Mouse (Mus musculus) frontal cortex, postnatal 10 days (tissue): ENCODE measurements around the gene Clip1.
"Not testable (repeated sequence)": the region's sequence is repeated elsewhere in the genome, so short reads cannot be mapped to it uniquely, and the experiment has no call there.

ENCODE experiments used
- DNase-seq, 2 experiments: peaks; one replicate each; pipeline ENCODE4 v3.0.0; 2022; ENCODE audit warnings: low spot score in 2 of 2, mixed read lengths in 1 of 2

The Clip1 gene

DNA sequence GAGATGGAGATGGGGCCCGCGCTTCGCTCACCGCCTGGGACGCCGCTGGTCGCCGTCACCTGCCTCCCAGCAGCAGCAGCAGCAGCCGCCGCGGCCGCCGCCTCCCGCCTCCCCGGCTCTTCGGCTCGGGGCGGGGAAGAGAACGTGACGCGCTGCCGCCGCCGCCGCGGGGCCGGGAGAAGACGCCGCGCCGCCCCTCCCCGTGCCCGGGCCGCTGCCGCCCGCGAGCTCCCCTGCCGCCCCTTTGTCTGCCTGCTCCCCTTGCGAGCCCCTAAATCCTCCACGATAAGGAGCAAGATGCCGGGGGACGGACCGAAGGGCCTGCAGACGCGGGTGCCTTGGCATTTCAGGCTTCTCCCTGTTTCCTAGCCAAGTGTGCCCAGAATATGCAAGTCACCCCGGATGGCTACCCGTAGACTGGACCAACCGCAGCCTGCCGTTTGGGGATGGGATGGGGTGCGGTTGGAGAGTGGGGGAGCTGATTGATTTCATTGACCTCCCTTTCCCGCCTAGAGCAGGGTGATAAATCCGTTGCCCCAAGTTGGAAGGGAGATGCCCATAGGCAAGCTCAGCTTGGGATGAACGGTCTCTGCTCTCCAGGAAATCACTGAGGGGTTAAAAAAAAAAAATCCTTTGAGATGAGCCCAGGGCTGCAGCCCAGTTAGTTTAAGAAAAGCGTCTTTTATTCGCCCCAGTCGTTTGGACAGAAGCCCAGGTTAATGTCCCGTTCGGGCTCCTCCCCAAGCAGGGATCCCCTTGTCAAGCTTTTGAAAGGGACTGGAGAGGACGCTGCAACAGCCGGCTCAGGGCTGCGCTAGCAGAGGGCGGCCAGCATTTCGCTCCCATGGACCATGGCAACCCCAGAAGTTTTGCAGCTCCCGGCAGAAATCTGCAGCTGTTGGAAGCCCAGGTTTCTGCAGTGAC, at the start of gene Clip1:
Gene Clip1, minus strand, starts transcription at position 398 of the 924 bp plus-strand sequence.
- DNase-seq, result peak; percentile 40 to 65

DNA sequence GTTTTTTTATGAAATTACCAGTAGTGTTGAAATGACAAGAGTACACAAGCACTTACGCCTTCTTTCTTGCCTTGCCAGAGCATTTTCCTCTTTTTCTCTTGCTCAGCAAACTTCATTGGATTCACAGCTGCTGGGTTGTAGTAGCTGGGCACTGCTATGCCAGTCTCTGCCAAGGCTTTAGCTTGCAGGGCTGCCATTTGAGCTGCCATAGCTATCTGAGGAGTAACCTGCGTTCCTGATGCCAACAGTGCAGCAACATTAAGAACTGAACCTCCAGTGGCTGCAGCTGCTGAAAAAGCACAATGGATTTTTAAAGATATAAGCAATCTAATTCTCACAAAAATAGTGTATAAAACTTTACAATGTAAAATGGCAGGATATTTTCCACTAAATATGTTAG, 46.6 kb upstream of the Clip1 start:
- no peak for DNase-seq

- not testable (repeated sequence) for DNase-seq
Observed at GRCm38 (mm10) chr5:123723816-123724215, 39.4 kb upstream of the Clip1 start.

DNA sequence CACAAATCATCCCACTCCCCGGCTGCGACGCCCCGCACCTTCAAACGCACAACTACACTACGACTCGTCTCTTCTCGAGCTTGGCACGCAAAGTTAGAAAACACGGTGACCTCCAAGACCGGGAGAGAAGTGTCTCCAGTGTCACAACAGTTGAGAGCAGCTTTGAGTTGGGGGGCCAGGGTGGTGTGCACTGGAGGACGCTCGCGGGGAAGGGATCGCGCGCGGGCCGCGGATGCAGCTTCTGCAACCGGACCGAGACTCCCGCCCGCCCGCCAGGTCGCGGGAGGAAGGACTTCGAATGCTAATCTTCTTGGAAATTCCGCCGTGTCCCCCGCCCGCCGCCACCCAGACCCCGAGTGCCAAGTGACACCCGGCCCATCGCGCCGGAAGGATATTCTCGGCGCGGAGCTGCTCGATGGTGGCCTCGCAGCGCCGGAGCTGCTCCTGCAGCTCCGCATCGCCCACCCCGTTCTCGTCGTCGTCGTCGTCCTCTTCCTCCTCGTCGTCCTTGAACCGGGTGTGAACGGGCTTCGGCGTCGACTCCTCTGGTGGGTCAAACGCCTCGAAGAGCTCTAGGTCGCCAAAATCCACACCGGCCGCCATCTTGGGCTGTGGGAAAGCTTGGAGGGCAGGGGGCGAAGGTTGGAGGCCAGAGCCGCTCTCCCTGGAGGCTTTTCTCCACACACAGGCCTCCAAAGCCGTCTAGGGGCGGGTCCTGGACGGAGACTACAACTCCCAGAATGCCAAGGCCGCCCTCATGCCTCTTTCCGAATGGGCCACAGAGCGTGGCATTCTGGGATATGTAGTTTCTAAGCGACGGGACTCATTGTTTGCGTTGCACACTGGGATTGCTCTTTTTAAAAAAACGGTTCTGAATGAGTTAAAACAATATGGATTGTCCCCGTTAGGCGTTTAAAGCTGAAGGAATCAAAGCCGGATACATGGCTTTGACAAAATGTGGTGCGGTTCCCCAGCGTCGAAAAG, 36.2 kb upstream of the Clip1 start, which contains the start of gene Zcchc8:
Gene Zcchc8, minus strand, starts transcription at position 773 of the 984 bp plus-strand sequence.
- peak; percentile 95 for DNase-seq

DNA sequence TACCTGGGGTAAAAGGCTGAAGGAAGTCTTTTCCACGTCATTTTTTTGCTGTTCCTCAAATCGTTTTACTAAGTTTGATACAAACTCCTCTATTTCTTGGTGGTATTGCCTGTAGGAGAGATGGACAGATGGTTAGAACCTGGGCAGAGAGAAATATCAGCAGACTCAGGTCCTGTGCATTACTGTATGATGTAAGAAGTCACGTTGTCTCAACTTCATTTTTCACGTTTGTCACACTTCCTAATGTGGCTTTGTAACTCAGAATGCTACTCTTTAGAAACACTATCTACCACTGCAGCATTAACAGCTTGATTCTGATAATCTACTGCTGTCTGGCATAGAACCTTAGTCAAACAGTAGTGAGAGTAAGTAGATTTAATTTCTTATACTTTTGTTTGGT, 30.2 kb upstream of the Clip1 start:
- DNase-seq, result no peak

DNA sequence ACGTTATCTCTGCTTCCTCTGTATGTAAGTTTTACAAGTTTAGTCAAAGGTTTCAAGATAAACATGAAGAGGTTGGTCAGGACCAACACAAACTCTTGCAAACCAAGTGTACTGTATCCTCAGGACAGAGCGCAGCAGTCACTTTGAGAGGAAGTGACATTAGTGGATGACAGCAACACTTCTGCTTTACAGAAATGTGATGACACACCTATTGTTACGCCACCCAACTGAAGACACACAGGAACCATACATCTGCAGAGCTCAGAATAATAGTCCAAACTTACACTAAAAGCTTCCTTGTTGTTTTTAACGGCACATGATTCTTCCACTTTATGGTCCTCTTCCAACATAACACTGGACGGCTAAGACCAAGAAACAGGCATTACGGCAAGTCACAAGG, 29.4 kb upstream of the Clip1 start:
- no peak for DNase-seq

DNA sequence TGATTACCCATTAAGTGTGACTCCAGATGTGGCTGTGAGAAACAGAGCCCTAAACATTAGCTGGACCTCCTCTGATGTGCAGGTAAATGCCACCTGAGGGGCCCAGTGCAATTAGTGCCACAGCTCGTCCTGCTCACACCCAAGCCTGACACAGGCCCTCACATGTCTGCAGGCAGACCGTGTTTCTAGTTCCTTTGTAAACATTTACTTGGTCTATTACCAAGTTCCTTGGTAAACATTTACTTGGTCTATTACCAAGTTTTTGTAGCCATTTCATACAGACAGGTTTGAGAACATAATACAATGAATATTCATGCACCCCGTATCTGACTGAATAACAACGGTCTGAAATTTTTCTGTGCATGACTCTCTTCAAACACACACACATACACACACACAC, 25.2 kb upstream of the Clip1 start:
- DNase-seq, result no peak

DNA sequence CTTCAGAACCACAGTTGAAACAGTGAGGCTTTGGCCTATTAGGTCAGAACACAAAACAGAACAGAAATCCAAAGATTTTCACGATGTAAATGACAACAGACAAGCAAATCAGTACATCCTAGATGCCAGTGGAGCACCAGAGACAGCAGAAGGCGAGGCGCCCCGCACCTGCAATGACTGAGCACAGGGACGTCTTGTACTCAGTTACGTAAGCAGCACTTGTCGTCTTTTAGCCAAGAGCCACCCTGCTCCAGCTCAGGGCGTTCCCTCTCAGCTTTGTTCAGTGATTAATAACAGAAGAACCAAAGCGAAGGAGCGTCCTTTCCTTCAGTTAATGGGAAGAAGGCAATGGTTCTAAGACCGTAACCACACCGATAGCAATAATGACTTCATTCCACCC, 24.2 kb upstream of the Clip1 start:
- no peak for DNase-seq

- peak; percentile 21 to 34 for DNase-seq
Observed at GRCm38 (mm10) chr5:123700625-123701024, 16.2 kb upstream of the Clip1 start.

GRCm38 (mm10) chr5:123699198-123699597, 14.8 kb upstream of the Clip1 start:
- peak in 1 of 2 experiments; percentile 48 for DNase-seq

DNA sequence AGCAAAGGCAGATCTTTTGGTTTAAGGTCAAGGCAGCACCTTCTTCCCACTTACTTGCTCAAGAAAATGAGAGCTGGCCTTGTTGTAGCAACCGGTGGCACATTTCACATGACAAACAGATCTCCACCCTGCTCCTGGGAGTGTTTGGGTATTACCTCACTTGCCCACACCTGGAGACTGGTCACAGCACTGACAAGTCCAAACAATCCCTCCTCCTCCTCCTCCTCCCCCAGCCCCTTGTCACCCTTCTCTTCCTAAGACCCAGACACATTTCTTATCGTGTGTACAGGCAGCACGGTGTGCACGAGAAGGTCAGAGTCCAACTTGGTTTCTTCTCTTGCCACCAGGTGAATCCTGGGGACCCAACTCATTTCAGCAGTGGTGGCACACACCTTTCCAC, 12.5 kb upstream of the Clip1 start:
- no peak for DNase-seq

DNA sequence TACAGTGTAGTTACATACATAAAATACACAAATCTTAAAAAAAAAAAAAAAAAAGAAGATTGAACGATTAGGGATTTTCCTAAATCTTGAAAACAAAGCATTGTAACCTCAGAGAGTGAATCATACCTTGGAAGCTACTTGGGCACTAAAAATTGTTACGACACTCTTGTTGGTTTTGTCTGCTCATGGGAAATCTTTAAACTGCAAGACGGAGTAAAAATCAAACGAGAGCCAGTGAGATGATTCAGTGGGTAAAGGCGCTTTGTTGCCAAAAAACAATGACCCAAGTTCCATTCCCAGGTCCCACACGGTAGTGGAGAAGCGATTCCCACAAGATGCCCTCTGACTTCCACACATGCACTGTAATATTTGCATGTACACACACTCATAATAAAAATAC, 11.8 kb upstream of the Clip1 start:
- DNase-seq, result no peak

DNA sequence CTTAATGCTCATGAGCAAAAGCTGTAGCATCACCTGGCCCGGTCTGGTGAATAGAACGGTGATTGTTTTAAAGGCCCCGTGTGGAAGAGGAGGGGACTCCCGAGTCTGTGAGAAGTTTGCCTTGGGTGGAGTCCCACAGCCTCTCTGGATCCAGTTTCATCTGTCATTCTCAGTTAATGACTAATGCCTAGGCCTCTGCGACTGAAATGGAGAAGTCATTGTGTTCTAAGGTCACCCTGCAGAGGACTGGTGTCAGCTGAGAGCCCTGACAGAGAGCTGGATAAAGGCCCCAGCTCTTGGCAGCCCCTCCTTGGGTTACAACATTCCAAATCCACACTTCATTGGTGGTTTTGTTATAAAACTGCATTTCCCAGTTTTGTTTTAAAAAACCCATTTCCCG, 10.1 kb upstream of the Clip1 start:
- DNase-seq, result no peak

GRCm38 (mm10) chr5:123683377-123684220, 819 bp downstream of the Clip1 start:
- DNase-seq, result peak; percentile 26 to 56

- DNase-seq, result peak; percentile 28 to 39
Observed at GRCm38 (mm10) chr5:123683043-123683376, 1.4 kb downstream of the Clip1 start.

- no peak for DNase-seq
Observed at GRCm38 (mm10) chr5:123682372-123682771, 2.0 kb downstream of the Clip1 start.

GRCm38 (mm10) chr5:123679546-123680263, 4.7 kb downstream of the Clip1 start:
- DNase-seq, result no peak

GRCm38 (mm10) chr5:123679106-123679505, 5.3 kb downstream of the Clip1 start:
- no peak for DNase-seq

- no peak for DNase-seq
Observed at GRCm38 (mm10) chr5:123675717-123676116, 8.7 kb downstream of the Clip1 start.

DNA sequence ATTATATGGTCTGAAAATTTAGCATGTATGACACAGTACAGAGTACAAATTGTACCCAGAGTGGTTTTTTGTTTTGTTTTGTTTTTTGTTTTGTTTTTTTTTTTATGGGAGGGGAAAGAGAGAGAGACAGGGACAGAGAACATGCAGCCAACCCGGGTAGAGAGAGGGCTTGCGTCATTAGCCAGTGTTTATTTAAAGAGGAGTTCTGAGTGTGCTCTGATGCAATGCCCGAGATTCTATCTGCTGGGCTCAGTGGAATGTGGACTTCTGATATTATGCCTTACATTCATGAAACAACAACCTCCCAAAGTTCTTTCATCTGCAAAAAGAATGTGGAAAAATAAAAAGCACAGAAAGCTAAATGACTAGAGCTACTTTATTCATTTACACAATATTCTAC, 9.2 kb downstream of the Clip1 start:
- DNase-seq, result no peak

GRCm38 (mm10) chr5:123671473-123671820, 13.0 kb downstream of the Clip1 start:
- no peak for DNase-seq
